Mouse (Mus musculus): ENCODE results near the gene Rxra. TPM values are rescaled to one million over a fixed set of nuclear protein-coding genes. Genes with fewer than 3 reads are reported as not detected.

The Rxra gene
- polyA plus RNA-seq, 1 experiment from 2014 or later = 3.1 TPM

DNA sequence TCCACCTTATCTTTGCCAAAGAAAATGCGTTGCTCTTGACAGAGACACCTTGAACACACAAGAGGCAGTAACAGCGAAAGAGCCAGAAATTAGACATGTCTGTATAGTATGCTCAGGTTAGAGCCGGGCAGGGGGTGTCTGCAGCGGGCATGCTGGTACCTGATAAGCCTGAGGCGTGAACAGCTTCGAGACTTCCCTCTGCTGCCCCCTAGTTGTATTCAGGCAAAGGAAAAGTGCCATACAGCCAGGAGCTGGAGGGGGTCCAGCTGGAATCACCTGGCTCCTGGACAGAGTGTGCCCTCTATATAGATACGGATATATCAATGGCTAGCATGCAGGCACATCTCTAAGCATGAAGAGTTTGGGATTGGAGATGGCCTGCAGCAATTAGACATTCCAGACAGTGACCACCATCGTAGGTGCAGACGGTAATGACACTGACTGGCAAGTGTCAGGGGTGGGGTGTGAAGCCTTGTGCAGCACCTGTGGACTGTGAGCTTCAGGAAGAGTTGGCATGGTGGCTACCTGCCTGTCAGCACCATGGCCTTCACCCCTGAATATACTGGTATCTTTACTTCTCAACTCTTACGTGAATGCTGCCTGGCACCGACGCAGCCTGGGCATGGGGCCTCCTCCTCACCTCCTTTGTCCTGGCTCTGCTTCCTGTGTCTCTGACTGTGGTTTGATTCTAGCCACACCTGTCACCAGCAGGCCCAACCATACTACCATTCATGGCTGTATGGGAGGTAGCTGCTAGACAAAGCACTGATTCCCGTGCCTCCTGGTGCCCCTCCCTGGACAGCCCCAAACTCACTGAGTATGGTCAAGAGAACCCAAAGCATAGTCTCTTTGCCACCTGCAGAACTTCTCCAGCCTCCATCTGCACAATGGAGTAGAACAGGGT is 54.0 kb downstream of the Rxra start:
- no peak; the same call in 1 of the 2 replicates for ATAC-seq (replicated peaks)
- Histone ChIP-seq H3K36me3 (replicated peaks) (no peaks in the 10 kb centered on the region), H3K4me2 (no peak overlapping the region), H3K9me3 (no peaks in the 10 kb centered on the region), H3K4me1 (peaks cover 23% of the 10 kb centered on the region), H3K27ac (no peak overlapping the region), H3K4me3 (no peak overlapping the region), H3K27me3 (replicated peaks) (no peaks in the 10 kb centered on the region), H3K9ac (no peak overlapping the region)
- 72% methylated on average over 13 of the region's 13 CpGs for WGBS

DNA sequence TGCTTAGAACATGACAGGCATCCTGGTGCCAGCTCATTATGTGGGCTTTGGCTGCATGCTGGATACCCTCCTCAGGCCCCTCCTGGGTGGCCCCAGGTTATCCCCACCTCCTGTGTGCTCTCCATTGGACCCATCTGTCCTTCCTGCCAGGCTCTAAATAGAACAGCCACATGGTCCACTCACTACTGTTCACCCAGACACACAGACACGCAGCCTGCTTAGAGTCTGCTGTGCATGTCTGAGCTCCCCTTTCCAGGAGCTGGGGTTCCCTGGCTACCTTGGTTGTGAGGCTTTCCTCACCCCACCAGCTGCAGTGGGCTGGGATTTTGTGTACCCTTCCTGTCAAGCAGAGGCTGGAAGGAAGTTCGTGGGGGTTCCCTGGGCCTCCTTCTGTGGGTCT is 56.8 kb downstream of the Rxra start:
- Histone ChIP-seq H3K4me1 (peaks cover 23% of the 10 kb centered on the region), H3K36me3 (replicated peaks) (no peaks in the 10 kb centered on the region), H3K4me3 (no peak overlapping the region), H3K9ac (no peak overlapping the region), H3K4me2 (no peak overlapping the region), H3K27ac (no peak overlapping the region), H3K9me3 (no peaks in the 10 kb centered on the region), H3K27me3 (replicated peaks) (no peaks in the 10 kb centered on the region)
- 70% methylated on average over 2 of the region's 2 CpGs for WGBS
- ATAC-seq (replicated peaks) = no peak

DNA sequence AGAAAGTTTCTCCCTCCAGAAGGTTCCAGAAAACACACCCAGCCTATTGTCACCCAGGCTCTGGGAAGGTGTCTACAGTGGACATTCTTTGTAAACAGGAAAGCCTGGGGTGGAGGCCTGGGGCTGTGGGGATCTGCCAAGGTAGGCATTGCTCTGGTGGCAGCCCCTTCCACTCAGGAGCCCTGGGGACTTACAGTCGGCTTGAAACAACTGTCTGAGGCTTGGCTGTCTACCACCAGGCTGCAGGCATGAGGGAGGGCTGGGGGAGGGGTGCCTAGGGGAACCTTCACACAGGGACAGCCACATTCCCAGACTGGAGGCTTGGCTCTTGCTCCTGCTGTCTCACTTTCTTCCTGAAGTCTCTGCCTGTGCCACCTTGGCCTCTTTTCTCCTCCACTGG is 58.1 kb downstream of the Rxra start:
- WGBS = 25% methylated on average over 1 of the region's 1 CpGs
- Histone ChIP-seq H3K4me1 (peaks cover 28% of the 10 kb centered on the region), H3K27me3 (replicated peaks) (no peaks in the 10 kb centered on the region), H3K4me3 (no peak overlapping the region), H3K27ac (no peak overlapping the region), H3K9me3 (no peaks in the 10 kb centered on the region), H3K36me3 (replicated peaks) (no peaks in the 10 kb centered on the region), H3K4me2 (no peak overlapping the region), H3K9ac (no peak overlapping the region)
- ATAC-seq (replicated peaks) = no peak

DNA sequence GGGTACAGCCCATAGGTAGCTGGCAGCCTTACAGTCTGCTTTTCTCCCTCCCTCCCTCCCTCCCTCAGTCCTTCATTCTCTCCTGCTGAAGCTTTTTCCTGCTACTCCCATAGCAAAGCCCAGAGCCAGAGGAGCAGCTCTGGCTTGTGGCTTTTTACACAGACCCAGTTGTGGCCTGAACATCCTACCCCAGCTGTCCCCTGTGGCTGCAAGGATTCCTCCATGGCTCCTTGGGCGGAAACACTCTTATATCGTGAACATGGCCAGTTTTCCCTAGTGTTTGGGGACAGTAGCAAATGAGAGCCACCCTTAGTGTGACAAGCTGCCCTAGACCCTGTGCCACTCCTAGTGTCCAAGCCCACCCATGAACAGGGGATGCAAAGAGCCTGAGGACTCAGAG is 58.6 kb downstream of the Rxra start:
- no peaks in the 10 kb centered on the region for H3K27me3 ChIP-seq (replicated peaks)
- WGBS = 83% methylated on average over 2 of the region's 2 CpGs
- H3K9ac ChIP-seq = no peak overlapping the region
- no peak for ATAC-seq (replicated peaks)
- H3K4me3 ChIP-seq = no peak overlapping the region
- no peak overlapping the region for H3K27ac ChIP-seq
- H3K9me3 ChIP-seq = no peaks in the 10 kb centered on the region
- H3K36me3 ChIP-seq (replicated peaks) = no peaks in the 10 kb centered on the region
- peaks cover 33% of the 10 kb centered on the region for H3K4me1 ChIP-seq
- no peak overlapping the region for H3K4me2 ChIP-seq

DNA sequence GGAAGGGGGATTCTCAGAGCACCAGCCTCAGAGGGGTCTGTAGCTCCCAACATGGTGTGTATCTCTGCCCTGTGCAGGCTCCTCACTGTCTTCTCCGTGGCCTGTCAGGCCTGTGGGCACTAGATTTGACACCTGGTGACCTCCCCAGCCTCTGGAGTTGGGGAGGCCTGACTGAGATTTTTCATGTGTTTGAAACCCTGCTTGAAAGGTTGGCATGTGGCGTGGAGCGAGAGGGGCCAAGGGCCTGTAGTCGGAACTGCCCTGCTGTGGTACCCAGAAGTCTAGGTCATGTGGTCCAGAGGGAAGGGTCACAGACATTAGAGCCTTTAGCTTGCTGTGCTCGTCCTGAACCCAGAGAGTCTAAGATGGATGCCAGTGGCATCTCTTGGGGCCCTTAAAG is 60.6 kb downstream of the Rxra start:
- H3K4me2 ChIP-seq = no peak overlapping the region
- H3K27ac ChIP-seq = no peak overlapping the region
- no peaks in the 10 kb centered on the region for H3K9me3 ChIP-seq
- peaks cover 45% of the 10 kb centered on the region for H3K4me1 ChIP-seq
- WGBS = 86% methylated on average over 5 of the region's 5 CpGs
- H3K9ac ChIP-seq = no peak overlapping the region
- no peak for ATAC-seq (replicated peaks)
- no peaks in the 10 kb centered on the region for H3K27me3 ChIP-seq (replicated peaks)
- H3K36me3 ChIP-seq (replicated peaks) = no peaks in the 10 kb centered on the region
- H3K4me3 ChIP-seq = no peak overlapping the region

DNA sequence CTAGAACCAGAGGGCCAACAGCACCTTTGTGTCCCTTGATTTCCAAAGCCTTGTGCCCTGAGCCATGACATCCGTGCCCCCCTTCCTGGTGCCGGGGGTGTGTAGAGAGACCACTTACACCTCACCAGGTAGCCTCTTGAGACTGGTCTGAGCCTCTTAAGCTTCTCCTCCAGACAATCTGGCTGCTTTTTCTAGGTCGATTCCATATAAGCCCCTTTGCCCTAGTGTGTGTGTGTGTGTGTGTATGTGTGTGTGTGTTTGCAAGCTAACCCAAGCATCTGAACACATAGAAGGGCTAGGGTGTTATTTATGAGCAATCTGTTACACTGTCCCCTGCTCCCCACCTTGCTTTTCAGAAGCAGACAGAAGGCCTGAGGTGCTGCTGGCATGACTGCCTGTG is 62.2 kb downstream of the Rxra start:
- 84% methylated on average over 3 of the region's 3 CpGs for WGBS
- no peak overlapping the region for H3K4me2 ChIP-seq
- no peaks in the 10 kb centered on the region for H3K27me3 ChIP-seq (replicated peaks)
- no peak overlapping the region for H3K27ac ChIP-seq
- H3K9ac ChIP-seq = no peak overlapping the region
- ATAC-seq (replicated peaks) = no peak
- peaks cover 31% of the 10 kb centered on the region for H3K4me1 ChIP-seq
- no peak overlapping the region for H3K4me3 ChIP-seq
- H3K36me3 ChIP-seq (replicated peaks) = no peaks in the 10 kb centered on the region
- no peaks in the 10 kb centered on the region for H3K9me3 ChIP-seq

DNA sequence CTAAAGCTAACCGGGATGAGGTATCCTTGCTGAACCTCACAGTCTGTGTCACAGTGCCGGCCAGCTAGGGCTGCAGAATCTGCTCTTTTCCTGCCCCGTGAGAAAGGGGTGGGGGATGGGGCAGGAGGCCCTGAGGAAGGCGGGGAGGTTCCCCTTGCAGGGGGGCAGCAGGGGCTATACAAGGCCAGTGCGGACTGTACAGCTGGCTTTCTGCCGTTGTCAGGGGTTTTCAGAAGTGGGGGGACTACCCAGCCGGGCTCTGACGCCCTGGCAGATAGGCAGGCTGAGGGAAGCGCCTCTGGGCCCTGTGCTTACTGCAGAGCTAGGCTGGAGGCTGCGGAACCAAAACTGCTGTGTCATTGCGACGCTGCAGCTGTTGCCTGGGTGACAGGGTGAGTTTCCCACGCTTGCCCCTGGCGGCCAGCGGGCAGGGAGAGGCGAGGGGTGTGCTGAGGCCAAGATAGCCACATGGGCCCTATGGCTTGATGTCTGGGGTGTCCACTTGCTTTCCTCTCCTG is 63.9 kb downstream of the Rxra start:
- Histone ChIP-seq H3K36me3 (replicated peaks) (no peaks in the 10 kb centered on the region), H3K9me3 (no peaks in the 10 kb centered on the region), H3K4me2 (peak overlapping the region; percentile 31), H3K27me3 (replicated peaks) (no peaks in the 10 kb centered on the region), H3K27ac (peak overlapping the region; percentile 57; the same call in 1 of the 2 replicates), H3K4me3 (no peak overlapping the region; the same call in 1 of the 2 replicates), H3K9ac (peak overlapping the region; percentile 12; the same call in 1 of the 2 replicates), H3K4me1 (peaks cover 22% of the 10 kb centered on the region)
- 5% methylated on average over 16 of the region's 16 CpGs for WGBS
- ATAC-seq (replicated peaks) = peak; percentile 88

DNA sequence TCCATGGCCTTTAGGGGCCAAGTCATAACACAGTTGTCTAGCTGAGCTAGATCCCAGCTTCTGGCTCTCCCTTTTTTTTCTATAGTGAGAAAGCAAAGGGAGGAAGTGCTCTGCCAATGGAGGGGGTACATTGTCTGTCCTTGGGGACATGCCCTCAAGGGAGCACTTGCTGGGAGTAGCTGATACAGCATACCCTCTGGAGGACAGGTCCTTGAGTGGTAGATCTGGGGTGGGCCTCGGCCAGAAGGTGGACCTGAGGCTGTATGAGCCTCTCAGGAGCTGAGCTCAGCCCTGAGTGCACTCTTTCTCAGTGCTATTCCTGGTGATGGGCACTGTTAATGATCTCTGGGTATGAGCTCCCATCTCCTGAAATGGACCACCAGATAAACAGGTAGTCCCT is 66.9 kb downstream of the Rxra start:
- H3K9ac ChIP-seq = no peak overlapping the region
- WGBS = 97% methylated on average over 1 of the region's 1 CpGs
- no peaks in the 10 kb centered on the region for H3K9me3 ChIP-seq
- ATAC-seq (replicated peaks) = no peak
- peaks cover 43% of the 10 kb centered on the region for H3K4me1 ChIP-seq
- H3K4me2 ChIP-seq = no peak overlapping the region
- H3K27me3 ChIP-seq (replicated peaks) = no peaks in the 10 kb centered on the region
- no peaks in the 10 kb centered on the region for H3K36me3 ChIP-seq (replicated peaks)
- no peak overlapping the region for H3K27ac ChIP-seq
- H3K4me3 ChIP-seq = no peak overlapping the region

DNA sequence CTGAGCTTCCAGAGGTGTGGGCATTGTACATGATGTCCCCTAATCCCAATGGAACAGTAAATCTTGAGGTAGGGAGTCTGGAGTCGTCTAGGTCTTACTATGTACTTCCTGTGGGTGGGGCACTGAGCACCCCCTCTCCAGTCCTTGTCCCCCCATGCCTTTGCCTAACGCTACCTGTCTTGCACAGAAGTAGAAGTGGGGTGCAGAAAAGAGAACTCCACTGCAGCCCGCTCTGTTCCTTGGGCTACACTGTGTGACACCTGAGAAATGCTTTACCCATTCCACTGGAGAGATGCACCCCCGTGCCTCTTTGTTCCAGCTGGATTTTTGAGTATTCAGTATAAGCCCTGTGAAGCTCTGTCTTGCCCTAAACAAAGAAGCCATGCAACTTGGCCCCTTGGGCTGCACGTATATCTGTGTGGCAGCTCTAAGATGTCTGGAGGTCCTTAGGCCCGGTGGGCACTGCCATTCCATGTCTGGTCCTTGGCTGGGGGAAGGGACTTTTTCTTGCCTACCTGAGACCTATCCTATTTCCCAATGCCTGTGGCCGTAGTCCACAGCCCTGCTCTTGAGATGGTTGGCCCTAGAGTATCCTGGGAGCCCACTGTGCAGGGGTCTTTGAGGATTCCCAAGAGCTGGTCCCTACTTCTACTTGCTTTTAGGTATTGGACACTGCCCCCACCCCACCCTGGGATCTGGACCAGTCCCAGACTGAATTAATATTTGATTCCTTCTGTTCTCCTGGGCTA is 67.8 kb downstream of the Rxra start:
- Histone ChIP-seq H3K4me2 (no peak overlapping the region), H3K27ac (no peak overlapping the region), H3K36me3 (replicated peaks) (no peaks in the 10 kb centered on the region), H3K4me3 (no peak overlapping the region), H3K27me3 (replicated peaks) (no peaks in the 10 kb centered on the region), H3K9me3 (no peaks in the 10 kb centered on the region), H3K9ac (no peak overlapping the region), H3K4me1 (peaks cover 41% of the 10 kb centered on the region)
- 93% methylated on average over 7 of the region's 7 CpGs for WGBS
- ATAC-seq (replicated peaks) = no peak

DNA sequence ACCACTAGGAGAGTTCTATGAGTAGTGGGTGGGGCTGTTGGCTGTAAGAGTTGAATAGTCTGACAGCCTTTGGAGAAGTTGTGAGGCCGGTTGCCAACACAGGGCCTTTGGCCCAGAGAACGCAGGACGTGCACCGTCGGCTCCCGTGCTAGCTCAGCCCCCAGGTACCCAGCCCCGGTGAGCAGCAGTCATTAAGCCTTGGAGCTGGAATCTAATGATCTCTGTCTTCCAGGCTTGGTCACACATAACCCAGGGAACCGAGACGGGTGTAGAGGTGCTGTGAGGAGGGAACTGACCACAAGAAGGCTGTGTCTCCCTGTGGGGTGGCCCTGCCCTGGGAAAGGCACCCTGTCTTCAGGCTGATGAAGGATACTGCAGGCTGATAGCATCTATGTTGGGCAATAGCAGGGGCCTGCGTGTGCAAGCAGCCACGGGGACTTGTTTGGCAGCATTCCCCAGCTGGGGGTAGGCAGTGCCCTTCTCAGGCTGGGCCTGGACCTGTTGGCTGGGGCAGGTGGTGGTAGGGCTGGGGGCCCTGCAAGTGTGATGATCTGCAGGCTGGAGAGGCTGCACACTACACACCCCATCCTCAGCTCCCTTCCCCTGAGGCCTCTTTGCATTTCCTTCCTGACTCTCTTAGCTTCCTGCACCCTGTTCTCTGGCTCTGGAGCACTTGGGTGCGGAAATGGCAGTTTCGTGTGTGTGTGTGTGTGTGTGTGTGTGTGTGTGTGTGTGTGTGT is 68.5 kb downstream of the Rxra start:
- H3K27me3 ChIP-seq (replicated peaks) = no peaks in the 10 kb centered on the region
- 68% methylated on average over 13 of the region's 13 CpGs for WGBS
- no peak overlapping the region for H3K4me2 ChIP-seq
- H3K9me3 ChIP-seq = no peaks in the 10 kb centered on the region
- no peaks in the 10 kb centered on the region for H3K36me3 ChIP-seq (replicated peaks)
- no peak overlapping the region for H3K27ac ChIP-seq
- H3K9ac ChIP-seq = no peak overlapping the region
- H3K4me3 ChIP-seq = no peak overlapping the region
- peaks cover 34% of the 10 kb centered on the region for H3K4me1 ChIP-seq
- ATAC-seq (replicated peaks) = no peak

DNA sequence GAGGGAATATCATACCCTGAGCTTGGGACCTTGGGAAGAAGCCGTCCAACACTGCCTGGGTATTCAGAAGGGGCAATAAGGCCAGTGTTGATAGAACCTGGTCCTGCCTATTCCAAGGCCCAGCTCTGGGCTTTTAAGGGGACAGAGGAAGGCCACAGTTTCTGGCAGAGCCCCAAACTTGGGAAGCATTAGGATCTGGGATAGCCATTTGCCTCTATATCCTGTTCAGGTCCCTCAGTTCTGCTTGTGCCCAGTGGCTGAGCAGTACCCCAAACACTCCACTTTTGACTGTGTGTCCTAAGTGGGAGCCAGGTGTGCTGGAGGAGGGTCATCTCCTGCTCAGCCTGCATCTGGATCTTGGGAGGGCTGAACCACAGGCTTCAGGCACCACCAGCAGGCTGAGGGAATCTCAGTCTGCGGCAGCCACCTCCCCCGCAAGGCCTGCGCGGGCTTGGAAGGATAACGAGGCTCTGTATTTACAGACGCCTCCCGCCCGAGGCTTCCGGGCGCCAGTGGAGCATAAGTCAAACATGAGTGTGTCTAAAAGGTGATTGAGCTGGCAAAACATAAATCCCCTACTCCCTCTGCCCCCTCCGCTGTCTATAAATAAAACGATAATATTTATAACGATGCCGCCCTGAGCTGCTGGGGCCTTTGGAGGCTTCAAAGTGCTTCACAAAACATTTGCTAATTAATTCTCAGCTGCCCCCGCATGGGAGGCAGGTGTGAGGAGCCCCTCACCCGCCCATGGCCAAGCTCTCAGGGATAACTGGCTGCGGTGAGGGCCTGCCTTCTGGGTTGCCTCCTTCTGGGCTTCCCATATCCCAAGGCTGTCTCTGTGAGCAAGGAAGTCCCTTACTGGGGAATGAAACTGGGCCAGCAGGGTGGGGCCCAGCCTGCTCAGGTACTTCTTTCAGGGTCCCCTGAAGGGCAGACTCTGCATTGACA is 69.7 kb downstream of the Rxra start:
- WGBS = 21% methylated on average over 18 of the region's 18 CpGs
- 0 out of 2 replicates have a peak, but pooled peaks have one; percentile 37 for ATAC-seq (replicated peaks)

More for the DNA sequence above, 69.7 kb downstream of the Rxra start:
- Histone ChIP-seq H3K36me3 (replicated peaks) (no peaks in the 10 kb centered on the region), H3K27me3 (replicated peaks) (no peaks in the 10 kb centered on the region), H3K4me3 (no peak overlapping the region), H3K27ac (peak overlapping the region; percentile 52), H3K9me3 (no peaks in the 10 kb centered on the region), H3K4me1 (peaks cover 22% of the 10 kb centered on the region), H3K4me2 (no peak overlapping the region), H3K9ac (no peak overlapping the region)

Measured in midbrain, embryonic 15.5 days (tissue).